Mouse (Mus musculus) embryonic facial prominence, embryonic 10.5 days (tissue): ENCODE results near the gene Dpysl5. TPM values are rescaled to one million over a fixed set of nuclear protein-coding genes. Genes with fewer than 3 reads are reported as not detected.
A peak's percentile ranks its signal among the peaks of the same experiment; 100 is the strongest.
"Not testable (repeated sequence)": the region's sequence is repeated elsewhere in the genome, so short reads cannot be mapped to it uniquely, and the experiment has no call there.

Experiments used
- DNase-seq: peaks from one replicate; pipeline ENCODE4 v3.0.0-alpha.2; 2017; ENCODE audit warnings: low spot score
- H3K27ac ChIP-seq: fragments of 300-500 bp; sonication (generic); replicated peaks from 2 replicates; pipeline ENCODE4 v1.5.1; 2016; ENCODE audit warnings: mild to moderate bottlenecking
- H3K27me3 ChIP-seq: fragments of 300-500 bp; sonication (generic); replicated peaks from 2 replicates; pipeline ENCODE4 v1.6.1; 2016; ENCODE audit warnings: low read depth, mild to moderate bottlenecking; ENCODE audit not compliant: poor library complexity, severe bottlenecking
- H3K36me3 ChIP-seq: fragments of 300-500 bp; sonication (generic); replicated peaks from 2 replicates; pipeline ENCODE4 v1.6.1; 2016; ENCODE audit warnings: mild to moderate bottlenecking, moderate library complexity
- H3K4me1 ChIP-seq: fragments of 300-500 bp; sonication (generic); 2 replicates; pipeline ENCODE4 v1.6.1; 2016
- H3K4me3 ChIP-seq: fragments of 300-500 bp; sonication (generic); 2 replicates; pipeline ENCODE4 v1.5.1; 2016; ENCODE audit warnings: mild to moderate bottlenecking, moderate library complexity
- H3K9me3 ChIP-seq: fragments of 300-500 bp; sonication (generic); 2 replicates; pipeline ENCODE4 v1.6.1; 2016; ENCODE audit warnings: mild to moderate bottlenecking
- WGBS: fragments of 180-500 bp; shearing (Covaris S2); methylation state at CpG from one replicate; pipeline ENCODE4 v1.1.7; 2016; 5-methylcytosine and 5-hydroxymethylcytosine counted together
- polyA plus RNA-seq: library from polyadenylated mRNA; unstranded; fragments of >200 nt; fragmentation: Nextera tagmentation; extraction: Ambion mirVana; gene quantifications from 2 replicates; pipeline ENCODE4 v1.2.1, GENCODE M21; 2016

The Dpysl5 gene
- polyA plus RNA-seq, 1 experiment from 2014 or later: 32.8 TPM

GRCm38 (mm10) chr5:30678722-30679296, 32.6 kb upstream of the Dpysl5 start:
- no peaks in the 10 kb centered on the region for H3K4me1 ChIP-seq
- no peak overlapping the region for H3K27ac ChIP-seq
- WGBS: 94% methylated on average over 4 of the region's 4 CpGs
- no peak for DNase-seq
- peaks cover 52% of the 10 kb centered on the region for H3K36me3 ChIP-seq
- no peak overlapping the region for H3K4me3 ChIP-seq
- no peaks in the 10 kb centered on the region for H3K9me3 ChIP-seq
- no peaks in the 10 kb centered on the region for H3K27me3 ChIP-seq

DNA sequence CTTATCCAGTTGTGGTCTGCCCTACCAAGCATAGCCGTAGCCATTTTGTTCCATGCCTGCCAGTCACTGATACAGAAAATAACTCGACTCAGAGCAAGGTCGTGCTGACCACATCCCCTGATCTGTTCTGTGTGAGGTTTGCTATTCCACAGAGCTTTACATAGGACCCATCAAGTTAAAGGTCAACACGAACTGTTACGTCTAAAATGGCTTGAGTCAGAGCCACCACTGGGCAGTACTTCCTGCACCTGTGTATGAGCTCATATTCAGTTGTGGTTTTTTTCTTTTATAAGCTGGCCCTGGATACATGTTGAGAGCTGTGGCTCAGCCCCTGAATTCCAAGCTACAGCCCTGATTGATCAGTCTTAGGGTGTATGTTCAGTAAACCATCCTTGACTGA, 31.8 kb upstream of the Dpysl5 start:
- Histone ChIP-seq H3K9me3 (no peaks in the 10 kb centered on the region), H3K27ac (no peak overlapping the region), H3K36me3 (peaks cover 44% of the 10 kb centered on the region), H3K4me3 (no peak overlapping the region), H3K27me3 (no peaks in the 10 kb centered on the region), H3K4me1 (no peaks in the 10 kb centered on the region)
- WGBS: 87% methylated on average over 5 of the region's 5 CpGs
- DNase-seq: no peak

- peaks cover 20% of the 10 kb centered on the region for H3K36me3 ChIP-seq
- H3K27ac ChIP-seq: no peak overlapping the region
- no peaks in the 10 kb centered on the region for H3K9me3 ChIP-seq
- 87% methylated on average over 5 of the region's 5 CpGs for WGBS
- no peak for DNase-seq
- no peaks in the 10 kb centered on the region for H3K27me3 ChIP-seq
- no peaks in the 10 kb centered on the region for H3K4me1 ChIP-seq
- no peak overlapping the region for H3K4me3 ChIP-seq
Measured at GRCm38 (mm10) chr5:30681970-30682369, 29.4 kb upstream of the Dpysl5 start.

DNA sequence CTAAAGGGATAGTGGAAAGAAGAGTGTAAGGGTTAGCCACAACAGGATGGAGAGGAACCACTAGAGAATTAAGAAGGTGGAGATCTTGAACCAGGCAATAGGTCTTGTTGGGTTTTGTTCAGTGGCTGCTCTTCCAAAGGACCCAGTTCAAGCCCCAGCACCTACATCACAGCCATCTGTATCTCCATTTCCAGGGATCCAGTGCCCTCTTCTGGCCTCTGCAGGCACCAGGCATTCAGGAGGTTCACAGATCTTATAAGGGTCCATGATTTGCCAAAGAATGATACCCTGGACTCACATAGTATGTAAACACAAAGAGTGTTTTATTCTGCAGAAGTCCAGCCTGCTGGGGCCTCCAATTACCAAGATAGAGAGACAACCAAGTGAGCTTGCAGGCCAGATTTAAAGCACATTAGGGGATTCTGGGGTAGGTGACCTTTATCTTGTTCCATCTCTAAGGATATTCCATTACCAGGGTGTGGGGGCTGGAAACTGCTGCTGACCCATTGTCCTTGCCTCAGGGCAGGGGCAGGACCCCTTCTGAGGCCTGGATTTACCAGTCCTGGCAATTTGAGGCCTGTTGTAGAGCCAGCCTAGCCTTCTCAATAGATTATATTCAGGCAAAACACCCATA, 28.3 kb upstream of the Dpysl5 start:
- Histone ChIP-seq H3K4me3 (no peak overlapping the region), H3K4me1 (no peaks in the 10 kb centered on the region), H3K9me3 (no peaks in the 10 kb centered on the region), H3K27me3 (no peaks in the 10 kb centered on the region), H3K27ac (no peak overlapping the region), H3K36me3 (peaks cover 10% of the 10 kb centered on the region)
- DNase-seq: no peak

DNA sequence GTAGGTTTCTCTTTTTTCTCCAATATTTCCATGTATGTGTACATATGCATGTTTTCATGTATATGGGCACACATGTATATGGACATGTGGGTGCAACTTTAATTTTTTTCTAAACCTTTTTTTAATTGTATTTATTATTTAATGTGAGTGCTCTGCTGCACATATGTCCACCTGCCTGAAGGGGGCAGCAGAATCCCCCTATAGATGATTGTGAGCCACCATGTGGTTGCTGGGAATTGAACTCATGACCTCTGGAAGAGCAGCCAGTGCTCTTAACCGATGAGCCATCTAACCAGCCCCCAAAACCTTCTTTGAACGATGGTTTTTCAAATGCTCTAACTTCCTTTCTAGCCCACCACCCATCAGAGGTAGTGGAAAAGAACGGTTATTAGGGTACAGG, 27.4 kb upstream of the Dpysl5 start:
- Histone ChIP-seq H3K27ac (no peak overlapping the region), H3K4me3 (no peak overlapping the region), H3K36me3 (peaks cover 1% of the 10 kb centered on the region; the same call in 1 of the 2 replicates), H3K9me3 (no peaks in the 10 kb centered on the region), H3K27me3 (no peaks in the 10 kb centered on the region), H3K4me1 (no peaks in the 10 kb centered on the region)
- 80% methylated on average over 3 of the region's 3 CpGs for WGBS
- DNase-seq: no peak

DNA sequence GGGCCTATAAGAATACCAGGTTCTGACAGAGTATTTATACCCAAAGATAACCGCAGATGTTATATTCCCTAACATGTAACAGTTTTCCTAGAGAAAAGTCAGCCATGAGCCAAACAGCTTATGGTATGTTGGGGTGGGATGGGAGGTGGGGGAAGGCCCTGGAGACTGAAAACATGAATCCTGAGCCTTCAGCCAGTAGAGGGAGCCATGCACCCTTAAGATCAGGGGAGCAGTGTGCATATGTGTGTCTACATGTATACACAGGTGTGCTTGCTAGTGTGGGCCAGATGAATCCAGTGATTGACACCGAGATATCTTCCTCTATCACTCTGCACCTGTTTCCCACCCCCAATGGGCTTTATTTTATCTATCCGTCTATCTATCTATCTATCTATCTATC, 24.6 kb upstream of the Dpysl5 start:
- 76% methylated on average over 3 of the region's 3 CpGs for WGBS
- no peak for DNase-seq

GRCm38 (mm10) chr5:30700361-30701000, 10.9 kb upstream of the Dpysl5 start:
- H3K9me3 ChIP-seq: no peaks in the 10 kb centered on the region
- peaks cover 13% of the 10 kb centered on the region for H3K27me3 ChIP-seq
- no peak overlapping the region for H3K4me3 ChIP-seq
- WGBS: 83% methylated on average over 8 of the region's 8 CpGs
- peaks cover 22% of the 10 kb centered on the region for H3K4me1 ChIP-seq
- no peak overlapping the region for H3K27ac ChIP-seq
- no peak for DNase-seq
- no peaks in the 10 kb centered on the region for H3K36me3 ChIP-seq

More for the DNA sequence above, 24.6 kb upstream of the Dpysl5 start:
- Histone ChIP-seq H3K27ac (no peak overlapping the region), H3K36me3 (no peaks in the 10 kb centered on the region), H3K9me3 (no peaks in the 10 kb centered on the region), H3K4me3 (no peak overlapping the region), H3K27me3 (no peaks in the 10 kb centered on the region), H3K4me1 (no peaks in the 10 kb centered on the region)

GRCm38 (mm10) chr5:30701373-30701772, 10.0 kb upstream of the Dpysl5 start:
- not testable (repeated sequence) for H3K9me3 ChIP-seq, DNase-seq, H3K36me3 ChIP-seq, H3K4me3 ChIP-seq
- Histone ChIP-seq H3K27me3 (peaks cover 22% of the 10 kb centered on the region), H3K27ac (peak overlapping the region; percentile 51; the same call in 1 of the 2 replicates), H3K4me1 (peaks cover 22% of the 10 kb centered on the region)
- WGBS: 43% methylated on average over 4 of the region's 4 CpGs

DNA sequence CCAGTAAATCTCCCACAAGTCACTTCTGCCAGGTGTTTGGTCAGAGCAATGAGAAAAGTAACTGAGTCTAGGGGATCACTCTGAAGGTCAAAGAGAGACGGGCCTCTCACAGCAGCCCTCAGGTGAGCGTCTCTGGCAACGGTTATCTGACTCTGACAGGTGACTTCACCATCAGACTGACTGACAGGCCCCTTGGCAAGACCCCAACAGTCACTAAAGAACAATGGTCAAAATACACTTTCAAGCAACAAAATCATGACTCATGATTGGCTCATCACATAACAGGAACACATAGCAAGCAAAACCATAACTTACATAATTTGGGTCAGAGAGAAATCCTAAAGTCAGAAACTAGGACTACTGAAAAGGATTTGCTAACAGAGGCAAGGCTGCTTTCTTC, 9.5 kb upstream of the Dpysl5 start:
- H3K27ac ChIP-seq: 0 out of 2 replicates have a peak overlapping the region, but pooled peaks have one; percentile 7
- 86% methylated on average over 3 of the region's 3 CpGs for WGBS
- no peak for DNase-seq

GRCm38 (mm10) chr5:30709744-30710383, 1.5 kb upstream of the Dpysl5 start:
- Histone ChIP-seq H3K9me3 (no peaks in the 10 kb centered on the region), H3K27me3 (peaks cover 89% of the 10 kb centered on the region), H3K4me3 (no peak overlapping the region), H3K27ac (no peak overlapping the region), H3K4me1 (peaks cover 42% of the 10 kb centered on the region), H3K36me3 (no peaks in the 10 kb centered on the region)
- WGBS: 14% methylated on average over 13 of the region's 13 CpGs
- DNase-seq: peak; percentile 85

More for the DNA sequence above, 9.5 kb upstream of the Dpysl5 start:
- H3K9me3 ChIP-seq: no peaks in the 10 kb centered on the region
- peaks cover 26% of the 10 kb centered on the region for H3K27me3 ChIP-seq
- H3K4me3 ChIP-seq: no peak overlapping the region
- peaks cover 22% of the 10 kb centered on the region for H3K4me1 ChIP-seq
- no peaks in the 10 kb centered on the region for H3K36me3 ChIP-seq

- Histone ChIP-seq H3K9me3 (no peaks in the 10 kb centered on the region), H3K4me3 (peak overlapping the region; percentile 66), H3K27ac (no peak overlapping the region), H3K4me1 (peaks cover 42% of the 10 kb centered on the region), H3K27me3 (peaks cover 92% of the 10 kb centered on the region), H3K36me3 (no peaks in the 10 kb centered on the region)
- WGBS: 35% methylated on average over 8 of the region's 8 CpGs
- DNase-seq: no peak
Measured at GRCm38 (mm10) chr5:30710486-30710885, 878 bp upstream of the Dpysl5 start.

DNA sequence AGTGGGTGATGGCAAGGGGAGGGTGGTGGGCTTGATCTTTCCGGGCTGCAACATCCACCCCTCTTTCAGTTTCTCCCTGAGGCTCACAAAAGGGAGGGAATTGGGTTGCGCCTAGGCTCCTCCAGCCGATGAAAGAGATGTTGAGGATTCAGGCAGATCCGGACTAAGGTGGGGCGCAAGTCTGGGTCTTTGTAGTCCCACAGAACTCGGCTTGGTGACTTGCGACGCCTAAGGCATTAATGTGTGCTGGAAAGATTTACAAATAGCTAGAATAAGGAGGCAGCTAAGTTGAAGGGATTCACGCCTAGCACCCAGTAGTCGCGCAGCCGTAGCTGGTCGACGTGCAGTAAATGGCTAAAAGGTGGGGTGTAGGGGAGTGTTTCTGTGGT, 632 bp downstream of the Dpysl5 start:
- Histone ChIP-seq H3K4me1 (peaks cover 42% of the 10 kb centered on the region), H3K27me3 (peaks cover 86% of the 10 kb centered on the region), H3K27ac (peak overlapping the region; percentile 86), H3K36me3 (no peaks in the 10 kb centered on the region), H3K9me3 (no peaks in the 10 kb centered on the region), H3K4me3 (peak overlapping the region; percentile 66)
- 0% methylated on average over 14 of the region's 14 CpGs for WGBS
- no peak for DNase-seq
